Mouse (Mus musculus) myocyte (in vitro differentiated cells): ENCODE measurements around the gene Rab1a. TPM values are rescaled to one million over a fixed set of nuclear protein-coding genes. Genes with fewer than 3 reads are reported as not detected.

Experiments used
- H3K27me3 ChIP-seq: one replicate; pipeline ENCODE4 v1.6.1; 2011; ENCODE audit not compliant: control insufficient read depth, insufficient read depth, insufficient read length
- H3K36me3 ChIP-seq: one replicate; pipeline ENCODE4 v1.6.1; 2011; ENCODE audit not compliant: control insufficient read depth, insufficient read depth
- H3K4me2 ChIP-seq: one replicate; pipeline ENCODE4 v1.6.1; 2011; ENCODE audit warnings: low read depth, control low read depth
- H3K4me3 ChIP-seq: one replicate; pipeline ENCODE4 v1.5.1; 2011; ENCODE audit warnings: mild to moderate bottlenecking, control low read depth, moderate library complexity
- H3K79me2 ChIP-seq: one replicate; pipeline ENCODE4 v1.6.1; 2011; ENCODE audit not compliant: control insufficient read depth, insufficient read depth
- H3ac ChIP-seq: one replicate; pipeline ENCODE4 v1.6.1; 2011; ENCODE audit not compliant: control insufficient read depth, insufficient read length
- CEBPB ChIP-seq: IDR thresholded peaks from 2 replicates; pipeline ENCODE4 v1.6.1; 2011; ENCODE audit warnings: mild to moderate bottlenecking, moderate library complexity; ENCODE audit not compliant: poor library complexity, insufficient read depth, severe bottlenecking
- E2F4 ChIP-seq: IDR thresholded peaks from one replicate; pipeline ENCODE4 v1.6.1; 2011; ENCODE audit warnings: mild to moderate bottlenecking, control low read depth, moderate library complexity; ENCODE audit not compliant: insufficient read depth
- MAX ChIP-seq: IDR thresholded peaks from one replicate; pipeline ENCODE4 v1.6.1; 2011; ENCODE audit warnings: low read depth, mild to moderate bottlenecking, control low read depth
- MYOD1 ChIP-seq, 3 experiments: IDR thresholded peaks; one replicate each; pipeline ENCODE4 v1.6.1; 2011; ENCODE audit warnings: control low read depth in 2 of 3, low read depth in 2 of 3, mild to moderate bottlenecking in 2 of 3, moderate library complexity in 1 of 3; ENCODE audit not compliant: insufficient read length in 2 of 3, control insufficient read depth in 1 of 3
- MYOG ChIP-seq, 3 experiments: IDR thresholded peaks; one replicate each; pipeline ENCODE4 v1.6.1; 2011; ENCODE audit warnings: control low read depth in 2 of 3, low read depth in 2 of 3, mild to moderate bottlenecking in 2 of 3; ENCODE audit not compliant: insufficient read length in 2 of 3, control insufficient read depth in 1 of 3, insufficient read depth in 1 of 3
- POLR2A ChIP-seq: IDR thresholded peaks from one replicate; pipeline ENCODE4 v1.6.1; 2011; ENCODE audit warnings: low read depth, mild to moderate bottlenecking, control low read depth, moderate library complexity; ENCODE audit not compliant: insufficient read length
- POLR2AphosphoS2 ChIP-seq: IDR thresholded peaks from one replicate; pipeline ENCODE4 v1.6.1; 2011; ENCODE audit warnings: low read depth, control low read depth; ENCODE audit not compliant: insufficient read length
- REST ChIP-seq: IDR thresholded peaks from one replicate; pipeline ENCODE4 v1.6.1; 2011; ENCODE audit warnings: mild to moderate bottlenecking, control low read depth, moderate library complexity; ENCODE audit not compliant: insufficient read depth, insufficient read length
- SRF ChIP-seq: IDR thresholded peaks from one replicate; pipeline ENCODE4 v1.6.1; 2011; ENCODE audit warnings: low read depth; ENCODE audit not compliant: control insufficient read depth, insufficient read length
- TCF12 ChIP-seq: IDR thresholded peaks from one replicate; pipeline ENCODE4 v1.6.1; 2011; ENCODE audit warnings: mild to moderate bottlenecking, control low read depth; ENCODE audit not compliant: poor library complexity, insufficient read depth, severe bottlenecking
- TCF3 ChIP-seq: IDR thresholded peaks from one replicate; pipeline ENCODE4 v1.6.1; 2011; ENCODE audit warnings: low read depth, control low read depth; ENCODE audit not compliant: insufficient read length
- USF1 ChIP-seq: IDR thresholded peaks from one replicate; pipeline ENCODE4 v1.6.1; 2011; ENCODE audit warnings: low read depth, mild to moderate bottlenecking, control low read depth, moderate library complexity
- polyA plus RNA-seq: library from polyadenylated mRNA; unstranded; fragments of >200 nt; fragmentation: generic; extraction: Trizol; gene quantifications from one replicate; pipeline ENCODE4 v1.2.1, GENCODE M21; 2012; ENCODE audit warnings: missing spikeins

Gene Rab1a
- polyA plus RNA-seq, 1 experiment = 107 TPM

GRCm38 (mm10) chr11:20245316-20245715 is 44.1 kb downstream of the Rab1a start:
- Histone ChIP-seq H3K79me2 (peaks cover 38% of the 10 kb centered on the region), H3K4me2 (no peak overlapping the region), H3K27me3 (no peaks in the 10 kb centered on the region), H3K36me3 (peaks cover 8% of the 10 kb centered on the region), H3K4me3 (no peak overlapping the region), H3ac (no peak overlapping the region)
- TF ChIP-seq POLR2A (no peak), MYOG (IDR thresholded peaks at IDR 0.05; ENCODE audit: control insufficient read depth in 1 of 3, insufficient read depth in 1 of 3, insufficient read length in 2 of 3, low read depth in 2 of 3) (no peak), POLR2AphosphoS2 (no peak), MAX (no peak), USF1 (no peak), MYOD1 (IDR thresholded peaks at IDR 0.05; ENCODE audit: control insufficient read depth in 1 of 3, insufficient read length in 2 of 3, low read depth in 2 of 3) (no peak), CEBPB (no peak), TCF12 (no peak), REST (no peak), E2F4 (no peak), SRF (no peak), TCF3 (no peak)

DNA sequence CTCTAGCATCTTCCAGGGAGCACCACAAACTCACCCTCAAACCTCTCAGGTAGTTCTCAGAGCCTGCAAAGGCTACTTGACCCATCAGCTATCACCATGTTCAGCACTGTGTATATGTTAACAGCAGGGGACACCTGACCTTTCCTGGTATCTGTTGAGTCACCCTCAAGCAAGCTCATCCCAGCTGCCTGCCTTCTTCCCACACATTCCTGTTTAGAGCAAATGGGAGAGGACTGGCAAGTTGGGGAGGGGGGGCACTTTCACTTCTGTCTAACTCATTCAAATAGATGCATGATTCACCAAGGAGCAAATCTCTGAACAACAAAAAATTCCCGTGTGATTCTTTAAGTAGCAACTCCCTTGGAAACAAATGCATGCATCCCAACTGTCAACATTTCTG is 45.4 kb downstream of the Rab1a start:
- Histone ChIP-seq H3K27me3 (no peaks in the 10 kb centered on the region), H3K4me3 (no peak overlapping the region), H3K4me2 (peak overlapping the region; percentile 40), H3K36me3 (no peaks in the 10 kb centered on the region), H3K79me2 (peaks cover 38% of the 10 kb centered on the region), H3ac (no peak overlapping the region)
- TF ChIP-seq REST (no peak), POLR2AphosphoS2 (no peak), E2F4 (no peak), TCF3 (no peak), CEBPB (no peak), SRF (no peak), MYOD1 (IDR thresholded peaks at IDR 0.05; ENCODE audit: control insufficient read depth in 1 of 3, insufficient read length in 2 of 3, low read depth in 2 of 3) (peak in 2 of 3 experiments; percentile 23 to 77), MYOG (IDR thresholded peaks at IDR 0.05; ENCODE audit: control insufficient read depth in 1 of 3, insufficient read depth in 1 of 3, insufficient read length in 2 of 3, low read depth in 2 of 3) (peak in 1 of 3 experiments; percentile 59), POLR2A (no peak), MAX (no peak)

DNA sequence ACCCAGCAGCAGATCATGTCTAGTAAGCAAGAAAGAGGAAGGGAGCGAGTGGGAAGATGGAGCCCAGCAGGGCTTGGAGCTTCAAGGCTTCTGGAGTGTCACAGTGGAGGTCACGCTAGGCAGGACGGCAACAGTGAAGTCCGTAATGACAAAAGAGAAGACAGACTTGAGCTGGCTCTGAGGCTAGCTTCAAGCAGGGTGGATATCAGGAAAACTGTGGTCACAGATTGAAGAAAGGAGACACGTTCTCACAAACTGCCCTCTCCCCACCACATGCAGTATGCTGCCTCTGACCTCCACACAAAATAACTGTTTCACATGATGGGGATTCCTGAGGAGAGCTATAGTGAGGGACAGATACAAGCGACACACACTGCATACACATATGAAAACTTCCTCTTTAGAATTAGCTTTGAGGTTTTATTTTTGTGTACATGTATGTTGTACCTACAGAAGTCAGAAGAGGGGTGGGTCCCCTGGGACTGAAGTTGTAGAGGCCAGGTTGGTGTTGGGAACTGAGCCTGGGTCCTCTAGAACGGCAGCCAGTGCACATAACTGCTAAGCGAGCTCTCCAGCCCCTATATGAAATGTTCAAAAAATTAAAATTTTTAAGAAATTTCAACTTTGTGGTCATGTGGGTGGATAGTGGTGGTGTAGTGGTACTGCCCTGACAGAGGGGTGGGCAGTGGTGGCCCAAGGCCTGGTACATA is 46.1 kb downstream of the Rab1a start:
- Histone ChIP-seq H3K36me3 (no peaks in the 10 kb centered on the region), H3ac (no peak overlapping the region), H3K27me3 (no peaks in the 10 kb centered on the region), H3K4me3 (no peak overlapping the region), H3K4me2 (peak overlapping the region; percentile 40), H3K79me2 (peaks cover 38% of the 10 kb centered on the region)
- TF ChIP-seq MYOD1 (IDR thresholded peaks at IDR 0.05; ENCODE audit: control insufficient read depth in 1 of 3, insufficient read length in 2 of 3, low read depth in 2 of 3) (no peak), MYOG (IDR thresholded peaks at IDR 0.05; ENCODE audit: control insufficient read depth in 1 of 3, insufficient read depth in 1 of 3, insufficient read length in 2 of 3, low read depth in 2 of 3) (no peak), REST (no peak), TCF3 (no peak), POLR2A (no peak), CEBPB (no peak), POLR2AphosphoS2 (no peak), MAX (no peak), SRF (no peak), TCF12 (no peak), USF1 (no peak), E2F4 (no peak)

- H3K4me2 ChIP-seq = peak overlapping the region; percentile 86
- H3K36me3 ChIP-seq = no peaks in the 10 kb centered on the region
- H3K4me3 ChIP-seq = peak overlapping the region; percentile 47
- H3K79me2 ChIP-seq = peaks cover 38% of the 10 kb centered on the region
- H3K27me3 ChIP-seq = no peaks in the 10 kb centered on the region
- H3ac ChIP-seq = peak overlapping the region; percentile 74
- TF ChIP-seq USF1 (no peak), REST (no peak), SRF (no peak)
Observed at GRCm38 (mm10) chr11:20248277-20248676, 47.0 kb downstream of the Rab1a start.

- no peaks in the 10 kb centered on the region for H3K27me3 ChIP-seq
- H3K4me3 ChIP-seq = peak overlapping the region; percentile 47
- peak in 2 of 3 experiments; percentile 0 to 43 for TF ChIP-seq MYOD1 (IDR thresholded peaks at IDR 0.05; ENCODE audit: control insufficient read depth in 1 of 3, insufficient read length in 2 of 3, low read depth in 2 of 3)
- peak in 2 of 3 experiments; percentile 40 to 58 for TF ChIP-seq MYOG (IDR thresholded peaks at IDR 0.05; ENCODE audit: control insufficient read depth in 1 of 3, insufficient read depth in 1 of 3, insufficient read length in 2 of 3, low read depth in 2 of 3)
- TF ChIP-seq MAX = no peak
- TF ChIP-seq TCF3 = no peak
- TF ChIP-seq E2F4 = no peak
- TF ChIP-seq USF1 = no peak
- H3K36me3 ChIP-seq = no peaks in the 10 kb centered on the region
- H3K4me2 ChIP-seq = peak overlapping the region; percentile 86
- peak overlapping the region; percentile 74 for H3ac ChIP-seq
- peaks cover 38% of the 10 kb centered on the region for H3K79me2 ChIP-seq
Observed at GRCm38 (mm10) chr11:20248840-20249239, 47.6 kb downstream of the Rab1a start.
